Mouse (Mus musculus) right cerebral cortex, postnatal 36 days (tissue): ENCODE data around the gene Drc3.
"Not testable (repeated sequence)": the region's sequence is repeated elsewhere in the genome, so short reads cannot be mapped to it uniquely, and the experiment has no call there.

Experiments used
- DNase-seq, 2 experiments: peaks; one replicate each; pipeline ENCODE4 v3.0.0; 2022; ENCODE audit warnings: low spot score in 2 of 2, mixed read lengths in 1 of 2

The Drc3 gene

GRCm38 (mm10) chr11:60391346-60391745 is 38.2 kb downstream of the Drc3 start:
- peak in 1 of 2 experiments; percentile 6 for DNase-seq

- no peak for DNase-seq
Measured at GRCm38 (mm10) chr11:60396546-60396945, 43.4 kb downstream of the Drc3 start.

- peak; percentile 52 to 69 for DNase-seq
Measured at GRCm38 (mm10) chr11:60397172-60397571, 44.0 kb downstream of the Drc3 start.

GRCm38 (mm10) chr11:60406606-60407005 is 53.5 kb downstream of the Drc3 start:
- DNase-seq: no peak

GRCm38 (mm10) chr11:60412173-60412572 is 59.0 kb downstream of the Drc3 start:
- peak; percentile 20 to 24 for DNase-seq

GRCm38 (mm10) chr11:60412921-60413320 is 59.8 kb downstream of the Drc3 start:
- DNase-seq: no peak

GRCm38 (mm10) chr11:60416590-60416962 is 63.4 kb downstream of the Drc3 start:
- DNase-seq: no peak

GRCm38 (mm10) chr11:60416963-60417716 is 64.0 kb downstream of the Drc3 start, which contains the start of gene Gid4:
TSS of gene Gid4 (plus strand) at chr11:60417145.
- DNase-seq: peak; percentile 98 to 99

- DNase-seq: peak in 1 of 2 experiments; percentile 16
Measured at GRCm38 (mm10) chr11:60417717-60418472, 64.8 kb downstream of the Drc3 start, which contains the start of gene Atpaf2. TSS of gene Atpaf2 (minus strand) at chr11:60418457.

- no peak for DNase-seq
Measured at GRCm38 (mm10) chr11:60418473-60418803, 65.3 kb downstream of the Drc3 start.

GRCm38 (mm10) chr11:60422046-60422668 is 69.0 kb downstream of the Drc3 start:
- no peak for DNase-seq

GRCm38 (mm10) chr11:60423006-60423405 is 69.9 kb downstream of the Drc3 start:
- DNase-seq: no peak

- no peak for DNase-seq
Measured at GRCm38 (mm10) chr11:60426417-60426816, 73.3 kb downstream of the Drc3 start.

GRCm38 (mm10) chr11:60427628-60428027 is 74.5 kb downstream of the Drc3 start:
- DNase-seq: no peak

GRCm38 (mm10) chr11:60433501-60433900 is 80.4 kb downstream of the Drc3 start:
- no peak for DNase-seq

- DNase-seq: no peak
Measured at GRCm38 (mm10) chr11:60435133-60435532, 82.0 kb downstream of the Drc3 start.

GRCm38 (mm10) chr11:60436618-60437017 is 83.5 kb downstream of the Drc3 start:
- no peak for DNase-seq

GRCm38 (mm10) chr11:60439621-60440020 is 86.5 kb downstream of the Drc3 start:
- DNase-seq: not testable (repeated sequence)

GRCm38 (mm10) chr11:60440176-60440575 is 87.0 kb downstream of the Drc3 start:
- DNase-seq: no peak

- DNase-seq: peak in 1 of 2 experiments; percentile 25
Measured at GRCm38 (mm10) chr11:60442896-60443295, 89.8 kb downstream of the Drc3 start.
